7 mouse cellular contexts compared by ENCODE assay signal in the genomic region with DNA sequence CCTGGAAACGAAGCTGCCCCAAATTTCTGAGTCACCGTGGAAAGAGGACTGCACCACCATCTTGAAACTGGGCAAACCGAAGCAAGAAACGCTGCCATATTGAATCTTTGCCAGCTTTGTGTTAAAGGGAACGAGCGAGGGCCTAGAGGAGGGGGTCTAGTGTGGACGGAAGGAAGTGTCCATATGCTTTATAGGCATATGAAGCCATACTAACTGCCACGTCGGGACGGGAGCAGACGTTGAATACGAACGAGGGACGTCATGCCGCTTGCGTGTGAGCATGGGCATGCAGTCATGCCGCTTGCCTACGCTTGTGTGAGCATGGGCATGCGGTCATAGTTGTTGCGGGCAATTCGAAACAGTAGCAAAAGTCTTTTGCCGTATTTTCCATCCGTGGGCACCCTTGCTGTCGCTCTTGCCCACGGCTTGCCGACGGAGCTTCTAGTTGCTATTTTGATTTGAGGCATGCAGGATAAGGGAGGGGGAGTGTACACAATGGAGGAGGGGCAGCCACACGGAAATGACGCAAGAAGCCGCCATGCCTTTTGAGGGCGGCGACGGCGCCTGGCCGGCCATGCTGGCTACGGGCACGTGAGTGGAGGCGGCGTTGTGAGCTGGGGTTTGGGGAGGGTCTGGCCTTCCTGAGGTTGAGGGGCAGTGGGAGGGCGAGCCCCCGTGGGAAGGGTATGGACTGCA. TPM values are rescaled to one million over a fixed set of nuclear protein-coding genes. Genes with fewer than 3 reads are reported as not detected.
A peak's percentile ranks its signal among the peaks of the same experiment; 100 is the strongest.
DNase-seq lines count a peak whose midpoint lies in the region; ATAC-seq lines count a peak whose summit lies in the region.

No protein-coding gene starts in this region.

- peak; percentile 95 for DNase-seq in adrenal gland, adult 2 months
- DNase-seq in embryo, embryonic 11.5 days (ENCODE audit: low read depth, low spot score), result peak; percentile 86
- peak; percentile 88 to 89 for DNase-seq in gastrocnemius, postnatal 36 days
- peak; percentile 91 for DNase-seq in left cerebral cortex, postnatal 36 days (ENCODE audit: low spot score in 2 of 2)
- DNase-seq in midbrain, embryonic 11.5 days (ENCODE audit: low spot score, missing footprints), result peak; percentile 98
- DNase-seq in skeletal muscle tissue, adult 2 months (ENCODE audit: low read depth, low spot score), result peak; percentile 95

- H3K27ac ChIP-seq in intestine, embryonic 15.5 days, result peak overlapping the region; percentile 98
- H3K27ac ChIP-seq in midbrain, embryonic 11.5 days (ENCODE audit: low read depth, low read length), result peak overlapping the region; percentile 95

- H3K4me1 ChIP-seq in intestine, embryonic 15.5 days (replicated peaks), result peaks cover 41% of the 10 kb centered on the region
- peaks cover 24% of the 10 kb centered on the region for H3K4me1 ChIP-seq in midbrain, embryonic 11.5 days (ENCODE audit: control insufficient read depth, insufficient read depth, low read length)

- no peaks in the 10 kb centered on the region for H3K27me3 ChIP-seq in intestine, embryonic 15.5 days (replicated peaks)
- H3K27me3 ChIP-seq in midbrain, embryonic 11.5 days (ENCODE audit: control insufficient read depth, insufficient read depth, low read length), result no peaks in the 10 kb centered on the region

- H3K9me3 ChIP-seq in intestine, embryonic 15.5 days, result no peaks in the 10 kb centered on the region
- H3K9me3 ChIP-seq in midbrain, embryonic 11.5 days (ENCODE audit: control insufficient read depth, low read length), result no peaks in the 10 kb centered on the region

- H3K36me3 ChIP-seq in intestine, embryonic 15.5 days, result peaks cover 32% of the 10 kb centered on the region
- H3K36me3 ChIP-seq in midbrain, embryonic 11.5 days (ENCODE audit: control insufficient read depth, insufficient read depth, low read length), result peaks cover 10% of the 10 kb centered on the region; the same call in 1 of the 2 replicates

- peak overlapping the region; percentile 85 for H3K4me2 ChIP-seq in intestine, embryonic 15.5 days (replicated peaks)
- H3K4me2 ChIP-seq in midbrain, embryonic 11.5 days, result peak overlapping the region; percentile 75

- ATAC-seq in intestine, embryonic 15.5 days, result peak; percentile 72
- ATAC-seq in midbrain, embryonic 11.5 days (ENCODE audit: low FRiP score), result peak; percentile 75

- intact Hi-C loops in gastrocnemius, postnatal 36 days (cut with DNase I), result no loop called here
- intact Hi-C loops in left cerebral cortex, postnatal 36 days (cut with DNase I), result loop anchor here (1.0 kb wide), 1 partner anchor 20 kb away; a partner anchor contains a TSS

- peak overlapping the region; percentile 76 for H3K9ac ChIP-seq in intestine, embryonic 15.5 days
- H3K9ac ChIP-seq in midbrain, embryonic 11.5 days (ENCODE audit: low read length), result peak overlapping the region; percentile 89

- H3K4me3 ChIP-seq in intestine, embryonic 15.5 days (replicated peaks), result peak overlapping the region; percentile 71
- peak overlapping the region; percentile 83 for H3K4me3 ChIP-seq in midbrain, embryonic 11.5 days (ENCODE audit: low read depth, low read length)

- under 1% methylated on average over 40 of the region's 41 CpGs for WGBS in intestine, embryonic 15.5 days
- WGBS in midbrain, embryonic 11.5 days, result under 1% methylated on average over 41 of the region's 41 CpGs

RNA-seq across cellular contexts. Expression of a gene that starts 0.7 kb away (rescaled TPM):
- 10 to 100 TPM; 51.0 to 72.6 TPM for total RNA-seq in adrenal gland, adult 2 months (2021)
- polyA plus RNA-seq in adrenal gland, adult 2 months (2012; rRNA removed), result 180 and 223 TPM in 2 replicates
- 10 to 100 TPM; 42.4 to 53.4 TPM for total RNA-seq in gastrocnemius, postnatal 36 days (2021)
- 71.0 and 71.3 TPM in 2 replicates for polyA plus RNA-seq in intestine, embryonic 15.5 days (2015; fragmentation: Nextera tagmentation; extraction: Ambion mirVana)
- 10 to 100 TPM; 71.9 to 75.6 TPM for total RNA-seq in left cerebral cortex, postnatal 36 days (2021)
- 63.4 and 69.4 TPM in 2 replicates for polyA plus RNA-seq in midbrain, embryonic 11.5 days (2014; fragmentation: Nextera tagmentation; extraction: Ambion mirVana)

RNA-seq across cellular contexts. Expression of a gene that starts 0.8 kb away (rescaled TPM):
- 100 to 1,000 TPM; 117 TPM for total RNA-seq in adrenal gland, adult 2 months (2021)
- 650 and 890 TPM in 2 replicates for polyA plus RNA-seq in adrenal gland, adult 2 months (2012; rRNA removed)
- total RNA-seq in gastrocnemius, postnatal 36 days (2021), result 100 to 1,000 TPM; 111 to 122 TPM
- polyA plus RNA-seq in intestine, embryonic 15.5 days (2015; fragmentation: Nextera tagmentation; extraction: Ambion mirVana), result 112 and 116 TPM in 2 replicates
- total RNA-seq in left cerebral cortex, postnatal 36 days (2021), result 10 to 100 TPM; 67.7 to 73.6 TPM
- 31.8 and 34.3 TPM in 2 replicates for polyA plus RNA-seq in midbrain, embryonic 11.5 days (2014; fragmentation: Nextera tagmentation; extraction: Ambion mirVana)

RNA-seq across cellular contexts. Expression of a gene that starts 7.4 kb away (rescaled TPM):
- total RNA-seq in adrenal gland, adult 2 months (2021), result 10 to 100 TPM; 36.3 to 42.8 TPM
- polyA plus RNA-seq in adrenal gland, adult 2 months (2012; rRNA removed), result 79.5 and 90.0 TPM in 2 replicates
- total RNA-seq in gastrocnemius, postnatal 36 days (2021), result 10 to 100 TPM; 14.9 to 18.7 TPM
- polyA plus RNA-seq in intestine, embryonic 15.5 days (2015; fragmentation: Nextera tagmentation; extraction: Ambion mirVana), result 25.9 and 29.0 TPM in 2 replicates
- total RNA-seq in left cerebral cortex, postnatal 36 days (2021), result 10 to 100 TPM; 26.8 TPM
- polyA plus RNA-seq in midbrain, embryonic 11.5 days (2014; fragmentation: Nextera tagmentation; extraction: Ambion mirVana), result 26.1 and 28.6 TPM in 2 replicates

RNA-seq across cellular contexts. Expression of a gene that starts 20.0 kb away (rescaled TPM):
- total RNA-seq in adrenal gland, adult 2 months (2021), result 100 to 1,000 TPM; 227 TPM
- polyA plus RNA-seq in adrenal gland, adult 2 months (2012; rRNA removed), result 492 and 493 TPM in 2 replicates
- total RNA-seq in gastrocnemius, postnatal 36 days (2021), result 100 to 1,000 TPM; 129 to 153 TPM
- 239 and 253 TPM in 2 replicates for polyA plus RNA-seq in intestine, embryonic 15.5 days (2015; fragmentation: Nextera tagmentation; extraction: Ambion mirVana)
- 100 to 1,000 TPM; 284 to 285 TPM for total RNA-seq in left cerebral cortex, postnatal 36 days (2021)
- polyA plus RNA-seq in midbrain, embryonic 11.5 days (2014; fragmentation: Nextera tagmentation; extraction: Ambion mirVana), result 316 and 350 TPM in 2 replicates

RNA-seq across cellular contexts. Expression of a gene that starts 33.1 kb away (rescaled TPM):
- total RNA-seq in adrenal gland, adult 2 months (2021), result 100 to 1,000 TPM; 136 to 166 TPM
- 494 and 666 TPM in 2 replicates for polyA plus RNA-seq in adrenal gland, adult 2 months (2012; rRNA removed)
- 10 to 100 TPM; 55.2 to 69.3 TPM for total RNA-seq in gastrocnemius, postnatal 36 days (2021)
- 6.2 and 6.6 TPM in 2 replicates for polyA plus RNA-seq in intestine, embryonic 15.5 days (2015; fragmentation: Nextera tagmentation; extraction: Ambion mirVana)
- total RNA-seq in left cerebral cortex, postnatal 36 days (2021), result 10 to 100 TPM; 22.2 to 26.5 TPM
- polyA plus RNA-seq in midbrain, embryonic 11.5 days (2014; fragmentation: Nextera tagmentation; extraction: Ambion mirVana), result 2.8 and 3.3 TPM in 2 replicates

Comparison
In these comparisons a context has a peak if more than half of its experiments do, and no peak if none do; other contexts are left out.
1. Peak in every context shown above with its lines: DNase-seq, ATAC-seq, H3K4me3 ChIP-seq and H3K27ac ChIP-seq.